Mouse (Mus musculus) midbrain, embryonic 10.5 days (tissue): Measurements from ENCODE around the gene Sox18. TPM values are rescaled to one million over a fixed set of nuclear protein-coding genes. Genes with fewer than 3 reads are reported as not detected.

Source experiments
- DNase-seq: peaks from one replicate; pipeline ENCODE4 v3.0.0-alpha.2; 2017; ENCODE audit warnings: low spot score
- H3K27ac ChIP-seq: fragments of 300-500 bp; sonication (generic); replicated peaks from 2 replicates; pipeline ENCODE4 v1.5.1; 2016; ENCODE audit warnings: mild to moderate bottlenecking
- H3K27me3 ChIP-seq: fragments of 300-500 bp; sonication (generic); 2 replicates; pipeline ENCODE4 v1.6.1; 2016; ENCODE audit warnings: low read depth, mild to moderate bottlenecking; ENCODE audit not compliant: poor library complexity, severe bottlenecking
- H3K36me3 ChIP-seq: fragments of 300-500 bp; sonication (generic); 2 replicates; pipeline ENCODE4 v1.6.1; 2016; ENCODE audit warnings: mild to moderate bottlenecking, moderate library complexity
- H3K4me1 ChIP-seq: fragments of 300-500 bp; sonication (generic); 2 replicates; pipeline ENCODE4 v1.6.1; 2016
- H3K4me3 ChIP-seq: fragments of 300-500 bp; sonication (generic); 2 replicates; pipeline ENCODE4 v1.5.1; 2016; ENCODE audit warnings: mild to moderate bottlenecking, moderate library complexity
- H3K9me3 ChIP-seq: fragments of 300-500 bp; sonication (generic); replicated peaks from 2 replicates; pipeline ENCODE4 v1.6.1; 2016; ENCODE audit warnings: mild to moderate bottlenecking
- WGBS: fragments of 180-500 bp; shearing (Covaris S2); methylation state at CpG from one replicate; pipeline ENCODE4 v1.1.7; 2016; 5-methylcytosine and 5-hydroxymethylcytosine counted together
- polyA plus RNA-seq: library from polyadenylated mRNA; unstranded; fragments of >200 nt; fragmentation: Nextera tagmentation; extraction: Ambion mirVana; gene quantifications from 2 replicates; pipeline ENCODE4 v1.2.1, GENCODE M21; 2016

Sox18 gene
- polyA plus RNA-seq, result 17.6 and 18.8 TPM in 2 replicates

- Histone ChIP-seq H3K36me3 (no peaks in the 10 kb centered on the region), H3K27me3 (peaks cover 79% of the 10 kb centered on the region), H3K9me3 (no peaks in the 10 kb centered on the region), H3K4me1 (peaks cover 50% of the 10 kb centered on the region), H3K4me3 (peak within 1 kb of the TSS; percentile 48), H3K27ac (no peak within 1 kb of the TSS; the same call in 1 of the 2 replicates)
- DNase-seq, result peak; percentile 36
- WGBS, result under 1% methylated on average over 42 of the region's 43 CpGs
These were observed at the start of gene Sox18 for GRCm38 (mm10) chr2:181671326-181671725. Gene Sox18 (minus strand): TSS chr2:181671640.

- Histone ChIP-seq H3K4me1 (no peaks in the 10 kb centered on the region), H3K9me3 (no peaks in the 10 kb centered on the region), H3K36me3 (peaks cover 13% of the 10 kb centered on the region; the same call in 1 of the 2 replicates), H3K4me3 (no peak overlapping the region), H3K27ac (no peak overlapping the region), H3K27me3 (no peaks in the 10 kb centered on the region)
- no peak for DNase-seq
These were observed 49.8 kb upstream of the Sox18 start for GRCm38 (mm10) chr2:181721200-181721599.

GRCm38 (mm10) chr2:181720061-181720460, 48.6 kb upstream of the Sox18 start:
- Histone ChIP-seq H3K9me3 (no peaks in the 10 kb centered on the region), H3K27ac (no peak overlapping the region), H3K36me3 (peaks cover 13% of the 10 kb centered on the region; the same call in 1 of the 2 replicates), H3K27me3 (no peaks in the 10 kb centered on the region), H3K4me1 (peaks cover 7% of the 10 kb centered on the region), H3K4me3 (no peak overlapping the region)
- DNase-seq, result no peak
- 41% methylated on average over 3 of the region's 3 CpGs for WGBS

GRCm38 (mm10) chr2:181716991-181717390, 45.6 kb upstream of the Sox18 start:
- WGBS, result 91% methylated on average over 3 of the region's 3 CpGs
- no peak for DNase-seq
- Histone ChIP-seq H3K27ac (no peak overlapping the region), H3K27me3 (no peaks in the 10 kb centered on the region), H3K9me3 (no peaks in the 10 kb centered on the region), H3K4me1 (peaks cover 28% of the 10 kb centered on the region), H3K36me3 (peaks cover 13% of the 10 kb centered on the region; the same call in 1 of the 2 replicates), H3K4me3 (no peak overlapping the region)

- WGBS, result 77% methylated on average over 3 of the region's 3 CpGs
- H3K4me1 ChIP-seq, result peaks cover 28% of the 10 kb centered on the region
- no peaks in the 10 kb centered on the region for H3K27me3 ChIP-seq
- H3K9me3 ChIP-seq, result no peaks in the 10 kb centered on the region
- H3K27ac ChIP-seq, result peak overlapping the region; percentile 82
- peaks cover 13% of the 10 kb centered on the region; the same call in 1 of the 2 replicates for H3K36me3 ChIP-seq
- no peak for DNase-seq
- peak overlapping the region; percentile 52 for H3K4me3 ChIP-seq
These were observed 43.9 kb upstream of the Sox18 start for GRCm38 (mm10) chr2:181715382-181715781.

- 1% methylated on average over 7 of the region's 7 CpGs for WGBS
- DNase-seq, result peak; percentile 54
- H3K36me3 ChIP-seq, result peaks cover 13% of the 10 kb centered on the region; the same call in 1 of the 2 replicates
- no peaks in the 10 kb centered on the region for H3K27me3 ChIP-seq
- H3K27ac ChIP-seq, result peak within 1 kb of the TSS; percentile 82
- no peaks in the 10 kb centered on the region for H3K9me3 ChIP-seq
- H3K4me3 ChIP-seq, result peak within 1 kb of the TSS; percentile 52
- H3K4me1 ChIP-seq, result peaks cover 28% of the 10 kb centered on the region
These were observed 43.5 kb upstream of the Sox18 start, which contains the start of gene Oprl1 for GRCm38 (mm10) chr2:181714903-181715326. Gene Oprl1 (plus strand): TSS chr2:181715016.

- H3K4me3 ChIP-seq, result no peak overlapping the region
- H3K4me1 ChIP-seq, result peaks cover 28% of the 10 kb centered on the region
- no peak overlapping the region; the same call in 1 of the 2 replicates for H3K27ac ChIP-seq
- H3K27me3 ChIP-seq, result no peaks in the 10 kb centered on the region
- no peaks in the 10 kb centered on the region for H3K9me3 ChIP-seq
- DNase-seq, result no peak
- WGBS, result 73% methylated on average over 1 of the region's 1 CpGs
- 0 out of 2 replicates have a peak, but pooled peaks cover 5% of the 10 kb centered on the region for H3K36me3 ChIP-seq
These were observed 42.3 kb upstream of the Sox18 start for GRCm38 (mm10) chr2:181713749-181714148.

- H3K9me3 ChIP-seq, result no peaks in the 10 kb centered on the region
- no peak for DNase-seq
These were observed 35.2 kb upstream of the Sox18 start for GRCm38 (mm10) chr2:181706668-181707067.

GRCm38 (mm10) chr2:181698241-181698640, 26.8 kb upstream of the Sox18 start, which contains the start of gene Lkaaear1:
Gene Lkaaear1 (minus strand): TSS chr2:181698442.
- Histone ChIP-seq H3K4me1 (peaks cover 19% of the 10 kb centered on the region), H3K27ac (no peak within 1 kb of the TSS), H3K36me3 (no peaks in the 10 kb centered on the region), H3K9me3 (no peaks in the 10 kb centered on the region), H3K27me3 (peaks cover 25% of the 10 kb centered on the region), H3K4me3 (no peak within 1 kb of the TSS)
- DNase-seq, result no peak
- 46% methylated on average over 5 of the region's 5 CpGs for WGBS

More at GRCm38 (mm10) chr2:181706668-181707067, 35.2 kb upstream of the Sox18 start:
- H3K4me3 ChIP-seq, result no peak overlapping the region
- H3K36me3 ChIP-seq, result no peaks in the 10 kb centered on the region
- no peaks in the 10 kb centered on the region for H3K4me1 ChIP-seq
- no peak overlapping the region for H3K27ac ChIP-seq
- H3K27me3 ChIP-seq, result no peaks in the 10 kb centered on the region
- 43% methylated on average over 4 of the region's 4 CpGs for WGBS

- 78% methylated on average over 33 of the region's 33 CpGs for WGBS
- no peaks in the 10 kb centered on the region for H3K36me3 ChIP-seq
- H3K9me3 ChIP-seq, result no peaks in the 10 kb centered on the region
- peaks cover 25% of the 10 kb centered on the region for H3K27me3 ChIP-seq
- H3K4me3 ChIP-seq, result no peak overlapping the region
- peaks cover 31% of the 10 kb centered on the region for H3K4me1 ChIP-seq
- H3K27ac ChIP-seq, result no peak overlapping the region
- no peak for DNase-seq
These were observed 25.5 kb upstream of the Sox18 start for GRCm38 (mm10) chr2:181696801-181697420.

- Histone ChIP-seq H3K36me3 (no peaks in the 10 kb centered on the region), H3K4me3 (no peak overlapping the region), H3K27ac (no peak overlapping the region), H3K9me3 (no peaks in the 10 kb centered on the region), H3K27me3 (peaks cover 25% of the 10 kb centered on the region), H3K4me1 (peaks cover 36% of the 10 kb centered on the region)
- WGBS, result 72% methylated on average over 1 of the region's 1 CpGs
- no peak for DNase-seq
These were observed 24.3 kb upstream of the Sox18 start for GRCm38 (mm10) chr2:181695776-181696175.

GRCm38 (mm10) chr2:181694581-181694980, 23.1 kb upstream of the Sox18 start:
- H3K9me3 ChIP-seq, result no peaks in the 10 kb centered on the region
- peaks cover 36% of the 10 kb centered on the region for H3K4me1 ChIP-seq
- peak overlapping the region; percentile 72; the same call in 1 of the 2 replicates for H3K4me3 ChIP-seq
- peaks cover 2% of the 10 kb centered on the region; the same call in 1 of the 2 replicates for H3K36me3 ChIP-seq
- no peak overlapping the region for H3K27ac ChIP-seq
- WGBS, result 86% methylated on average over 3 of the region's 3 CpGs
- peaks cover 25% of the 10 kb centered on the region for H3K27me3 ChIP-seq
- no peak for DNase-seq
